Mouse (Mus musculus) heart, adult 2 months (tissue): ENCODE measurements around the gene Smarcal1.

Source experiments
- CTCF ChIP-seq: fragments of 200-600 bp; IDR thresholded peaks from 2 replicates; pipeline ENCODE4 v1.8.1; 2022; ENCODE audit warnings: antibody characterized with exemption, mild to moderate bottlenecking, moderate library complexity
- EP300 ChIP-seq: fragments of 200-500 bp; IDR thresholded peaks from 2 replicates; pipeline ENCODE4 v1.6.1; 2011; ENCODE audit warnings: low read depth, low read length, control low read depth; ENCODE audit not compliant: insufficient read depth
- POLR2A ChIP-seq: fragments of 200-500 bp; IDR thresholded peaks from 2 replicates; pipeline ENCODE4 v1.6.1; 2011; ENCODE audit warnings: mild to moderate bottlenecking, low read depth, low read length, control low read depth; ENCODE audit not compliant: insufficient read depth

DNA sequence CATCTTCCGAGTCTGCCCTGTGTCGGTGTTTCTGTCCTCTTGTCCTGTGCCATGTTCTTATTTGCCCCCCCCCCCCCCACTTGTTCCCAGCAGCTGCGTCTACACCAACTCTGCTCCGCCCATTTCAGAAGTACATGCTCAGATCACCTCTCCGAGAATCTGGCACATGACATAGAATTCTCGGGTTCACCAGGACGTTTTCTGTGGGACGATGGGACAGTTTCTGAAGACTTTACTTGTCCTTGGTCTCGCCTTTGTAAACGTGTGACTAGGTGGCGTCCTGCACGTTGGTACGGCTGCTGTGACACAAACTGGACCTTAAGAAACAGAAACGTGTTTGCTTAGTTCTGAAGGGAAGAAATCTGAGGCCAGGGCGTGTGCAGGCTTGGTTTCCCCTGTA is 4.5 kb downstream of the Smarcal1 start:
- TF ChIP-seq CTCF: no peak
- TF ChIP-seq POLR2A: no peak
- TF ChIP-seq EP300: no peak
